Mouse (Mus musculus) lung, adult 18-20 months (tissue): ENCODE measurements around the gene Caml.
A peak's percentile ranks its signal among the peaks of the same experiment; 100 is the strongest.
"Not testable (repeated sequence)": the region's sequence is repeated elsewhere in the genome, so short reads cannot be mapped to it uniquely, and the experiment has no call there.

Experiments
- DNase-seq, 2 experiments: peaks; one replicate each; pipeline ENCODE4 v3.0.0; 2022; ENCODE audit warnings: mixed read lengths in 2 of 2

The Caml gene

DNA sequence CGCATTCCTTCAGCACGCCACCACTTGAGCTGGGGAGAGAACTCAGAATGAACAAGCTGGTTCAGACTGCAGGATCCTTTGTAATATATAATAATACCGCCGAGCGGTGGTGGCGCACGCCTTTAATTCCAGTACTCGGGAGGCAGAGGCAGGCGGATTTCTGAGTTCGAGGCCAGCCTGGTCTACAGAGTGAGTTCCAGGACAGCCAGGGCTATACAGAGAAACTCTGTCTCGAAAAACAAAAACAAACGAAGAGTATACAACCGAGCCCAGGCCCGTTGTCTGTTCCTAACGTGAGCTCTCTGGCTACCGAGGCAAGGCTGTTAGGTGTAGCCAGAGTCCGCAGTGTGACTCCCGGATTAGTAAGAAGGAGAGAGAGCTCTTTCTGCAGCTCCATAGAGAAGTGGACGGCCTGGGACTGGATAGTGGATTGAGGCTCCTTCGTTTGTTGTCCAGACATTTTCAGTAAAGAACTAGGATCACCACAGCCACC lies 603 bp upstream of the Caml start:
- DNase-seq = not testable (repeated sequence)

DNA sequence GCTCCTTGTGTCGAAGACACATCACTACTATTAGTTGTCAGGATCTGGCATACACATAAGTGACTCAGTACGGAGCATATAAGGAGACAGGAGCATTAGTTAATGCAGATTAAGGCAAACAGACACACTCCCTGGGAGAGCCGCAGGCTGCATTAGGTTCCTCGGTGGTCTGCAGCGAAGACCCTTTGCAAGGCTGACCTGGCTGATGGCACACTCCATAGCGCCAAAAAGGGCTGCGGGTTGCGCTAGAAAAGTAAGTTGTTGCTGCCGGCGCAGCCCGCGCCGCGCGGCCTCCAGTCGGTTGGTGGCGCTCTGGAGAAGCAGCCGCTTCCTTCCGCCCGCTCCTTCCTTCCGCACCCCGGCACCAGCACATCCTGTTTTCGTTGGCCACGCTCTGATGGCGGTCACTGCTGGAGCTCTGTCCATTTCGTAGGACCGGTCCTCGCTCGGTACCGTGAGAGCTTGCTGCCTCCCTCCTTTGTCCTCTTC lies 11.9 kb downstream of the Caml start, which contains the start of gene Ddx46:
Gene Ddx46 (plus strand): TSS at position 389 of the 489 bp plus-strand sequence.
- DNase-seq = peak; percentile 84 to 87

DNA sequence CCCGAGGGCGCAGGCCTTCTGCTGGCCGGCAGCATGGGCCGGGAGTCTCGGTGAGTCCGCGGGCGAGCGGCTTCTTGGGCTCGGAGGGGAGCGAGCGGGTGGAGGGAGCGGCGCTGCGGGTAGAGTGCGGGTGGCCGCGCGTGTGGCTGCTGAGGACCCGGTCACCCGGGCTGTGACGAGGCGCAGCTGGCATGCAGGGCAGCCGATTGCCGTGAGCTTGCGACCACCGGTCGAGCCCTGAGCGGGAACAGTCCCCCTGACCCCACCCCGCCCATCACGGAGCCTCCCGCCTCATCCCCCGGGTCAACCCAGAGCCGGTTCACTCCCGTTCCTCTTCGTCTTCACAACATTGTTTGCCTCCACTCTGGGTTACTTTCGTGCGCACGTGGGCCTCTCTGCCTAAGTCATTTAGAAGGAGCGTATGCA lies 12.4 kb downstream of the Caml start:
- DNase-seq = no peak

DNA sequence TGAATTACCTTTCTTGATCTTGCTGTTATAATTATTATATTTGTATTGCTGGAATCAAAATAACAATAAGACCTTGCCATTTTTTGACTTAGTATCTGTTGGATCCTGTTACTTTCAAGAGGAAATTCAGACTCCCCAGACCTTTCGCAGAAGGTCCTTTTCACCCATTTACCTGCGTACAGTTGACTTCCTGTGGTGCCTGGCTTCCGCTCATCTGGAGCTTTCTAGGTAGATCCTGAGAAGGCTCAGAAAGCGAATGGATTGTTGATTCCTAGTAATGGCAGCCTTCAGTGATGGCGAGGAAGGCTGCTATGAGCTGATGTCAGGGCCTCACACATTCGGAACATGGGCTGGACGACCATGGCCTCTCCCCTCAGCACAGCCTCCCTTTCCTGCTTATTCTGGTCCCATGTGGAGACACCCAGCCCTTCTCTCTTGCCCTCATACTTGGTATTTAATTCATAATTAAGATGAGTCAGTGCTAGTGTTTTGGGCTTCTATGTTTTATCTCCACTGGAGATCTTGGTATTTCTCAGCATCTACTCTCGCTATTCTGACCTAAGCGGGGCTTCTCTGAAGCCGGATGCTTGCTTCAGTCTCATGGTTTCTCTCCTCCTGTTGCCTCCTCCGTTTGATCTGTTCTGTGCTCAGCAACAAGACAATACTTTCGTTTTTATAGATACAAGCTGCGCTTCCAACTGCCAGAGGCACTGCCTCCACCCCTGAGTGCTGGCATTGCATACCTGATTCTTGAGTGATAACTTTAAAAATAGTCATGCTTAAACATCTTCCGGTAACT lies 13.6 kb downstream of the Caml start:
- no peak for DNase-seq

DNA sequence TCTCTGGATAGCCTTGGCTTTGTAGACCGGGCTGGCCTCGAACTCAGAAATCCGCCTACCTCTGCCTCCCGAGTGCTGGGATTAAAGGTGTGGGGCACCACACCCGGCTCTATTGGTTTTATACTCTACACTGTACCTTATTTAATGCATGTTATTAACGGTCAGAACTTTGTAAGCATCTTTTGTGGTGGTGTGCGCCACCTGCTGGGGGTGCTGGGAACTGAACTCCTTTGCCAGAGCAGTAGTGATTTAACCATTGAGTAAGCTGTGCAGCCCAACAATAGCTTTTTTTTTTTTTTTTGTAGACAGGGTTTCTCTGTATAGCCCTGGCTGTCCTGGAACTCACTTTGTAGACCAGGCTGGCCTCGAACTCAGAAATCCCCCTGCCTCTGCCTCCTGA lies 17.7 kb downstream of the Caml start:
- DNase-seq = peak; percentile 71 to 73

DNA sequence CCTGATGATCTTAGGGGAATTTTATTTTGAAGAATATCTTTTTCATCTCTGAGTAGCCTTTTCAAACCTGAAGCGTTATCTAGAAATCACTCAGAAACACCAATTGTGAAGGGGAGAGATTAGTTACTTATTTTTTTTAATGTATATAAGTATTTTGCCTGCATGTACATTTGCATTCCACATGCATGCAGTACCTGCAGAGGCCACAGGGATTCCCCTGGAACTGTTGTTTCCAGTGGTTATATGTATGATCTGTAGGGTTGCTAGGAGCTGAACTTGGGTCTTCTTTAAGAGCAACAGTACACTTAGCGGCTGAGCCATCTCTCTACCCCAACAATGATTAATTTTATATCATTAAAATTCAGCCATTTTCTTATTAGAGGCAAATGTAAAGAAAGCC lies 21.7 kb downstream of the Caml start:
- DNase-seq = no peak

DNA sequence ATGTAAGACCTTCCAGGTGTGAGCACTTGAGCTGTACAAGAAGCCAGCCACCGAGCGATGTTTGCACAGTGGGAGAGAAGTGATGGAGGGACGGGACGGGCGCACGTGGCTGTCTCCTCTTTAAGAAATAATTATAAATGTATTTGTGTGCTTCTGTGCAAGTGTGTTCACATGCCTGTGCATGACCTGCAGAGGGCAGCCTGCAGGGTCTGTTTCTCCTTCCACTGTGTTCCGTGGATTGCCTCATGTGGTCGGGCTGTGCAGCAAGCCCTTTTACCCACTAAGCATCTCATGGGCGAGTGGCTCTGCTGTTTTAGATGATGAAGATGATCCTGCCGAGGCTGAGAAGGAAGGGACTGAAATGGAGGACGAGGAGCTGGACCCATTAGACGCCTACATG lies 27.3 kb downstream of the Caml start:
- no peak for DNase-seq

DNA sequence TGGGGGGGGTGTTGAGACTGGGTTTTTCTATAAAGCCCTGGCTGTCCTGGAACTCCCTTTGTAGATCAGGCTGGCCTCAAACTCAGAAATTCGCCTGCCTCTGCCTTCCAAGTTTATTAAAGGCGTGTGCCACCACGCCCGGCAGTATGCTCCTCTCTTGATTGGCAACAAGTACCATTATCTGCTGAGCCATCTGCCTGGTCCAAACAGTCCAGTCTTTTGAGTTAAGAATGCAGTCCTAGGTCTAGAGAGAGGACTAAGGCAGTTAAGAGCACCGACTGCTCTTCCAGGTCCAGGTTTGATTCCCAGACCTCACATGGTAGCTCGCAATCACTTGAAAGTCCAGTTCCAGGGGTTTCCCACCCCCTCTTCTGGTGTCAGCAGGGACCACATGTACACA lies 28.2 kb downstream of the Caml start:
- DNase-seq = no peak

DNA sequence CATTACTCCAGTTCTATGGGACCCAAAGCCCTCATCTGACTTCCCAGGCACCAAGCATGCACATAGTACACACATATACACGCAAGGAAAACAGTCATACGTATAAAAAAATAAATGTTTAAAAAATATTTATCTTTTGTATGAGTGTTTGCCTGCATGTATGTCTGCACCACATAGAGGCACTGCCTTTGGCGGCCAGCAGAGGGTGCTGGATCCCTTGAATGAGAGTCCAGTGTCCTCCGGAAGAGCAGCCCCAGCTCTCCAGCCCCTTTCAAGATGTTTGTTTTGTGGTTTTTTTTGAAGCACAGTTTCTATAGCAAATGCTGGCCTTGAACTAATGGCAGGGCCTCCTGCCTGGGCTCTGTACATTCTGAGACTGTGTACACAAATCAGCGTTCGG lies 45.7 kb downstream of the Caml start:
- peak in 1 of 2 experiments; percentile 39 for DNase-seq

DNA sequence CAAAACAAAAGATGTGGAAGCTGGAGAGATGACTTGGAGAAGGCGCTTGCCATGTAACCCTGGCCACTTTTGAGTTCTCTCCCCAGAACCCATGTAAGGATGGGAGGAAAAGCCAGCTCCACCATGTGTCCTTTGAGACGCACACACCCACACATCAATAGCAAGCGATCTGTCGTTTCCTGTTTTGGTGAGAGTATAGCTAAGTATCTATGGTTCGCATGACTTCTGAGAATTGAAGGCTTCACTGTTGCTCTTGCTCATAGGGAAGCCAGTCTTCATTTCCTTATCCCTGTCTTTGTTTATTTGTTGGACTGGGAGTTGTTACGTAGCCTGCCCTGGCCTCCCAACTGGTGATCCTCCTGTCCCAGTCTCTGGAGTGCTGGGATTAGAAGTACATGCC lies 49.9 kb downstream of the Caml start:
- DNase-seq = no peak

DNA sequence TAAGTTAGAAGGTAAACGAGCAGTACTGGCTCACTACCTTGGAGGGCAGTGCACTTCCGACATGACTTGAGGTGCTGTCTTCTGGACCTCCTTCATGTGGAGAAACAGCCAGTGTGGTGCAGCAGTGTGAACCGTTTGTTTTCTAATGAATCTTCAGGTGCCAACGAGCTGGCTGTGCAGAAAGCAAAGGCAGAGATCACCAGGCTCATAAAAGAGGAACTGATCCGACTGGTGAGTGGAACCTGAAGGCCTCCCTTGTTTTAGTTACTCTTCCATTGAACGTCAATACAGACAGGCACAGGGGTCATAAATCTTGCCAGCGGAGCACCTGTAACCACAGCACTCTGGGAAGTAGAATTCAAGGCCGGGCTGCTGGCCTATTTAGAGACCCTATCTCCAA lies 54.6 kb downstream of the Caml start:
- no peak for DNase-seq
